26 mouse cellular contexts compared by ENCODE assay signal in genomic region chr13:102639651-102640050, GRCm38 (mm10). TPM values are rescaled to one million over a fixed set of nuclear protein-coding genes. Genes with fewer than 3 reads are reported as not detected.
DNase-seq lines count a peak whose midpoint lies in the region; ATAC-seq lines count a peak whose summit lies in the region.
"Had no signal": no experiment of that assay in that cellular context is flagged by ENCODE, and none has a peak within 500 bp of the region (broad histone marks: within the 10 kb centered on the region; RNA-seq: fewer than 3 reads in every experiment).

No protein-coding gene starts in this region.

- H3K27me3 ChIP-seq in kidney, embryonic 16.5 days (ENCODE audit: insufficient read depth, low read length): no peaks in the 10 kb centered on the region
- no peaks in the 10 kb centered on the region for H3K27me3 ChIP-seq in lung, embryonic 15.5 days
- peaks cover 58% of the 10 kb centered on the region for H3K27me3 ChIP-seq in limb, embryonic 10.5 days (ENCODE audit: low read depth, poor library complexity, severe bottlenecking)
- H3K27me3 ChIP-seq: CH12.LX; heart, embryonic 12.5 days; heart, embryonic 15.5 days; hindbrain, embryonic 13.5 days; Patski had no signal

- no peak overlapping the region for H3K4me3 ChIP-seq in kidney, embryonic 16.5 days (ENCODE audit: low read length)
- H3K4me3 ChIP-seq in lung, embryonic 15.5 days: no peak overlapping the region
- no peak overlapping the region for H3K4me3 ChIP-seq in limb, embryonic 10.5 days
- H3K4me3 ChIP-seq: forebrain, embryonic 10.5 days; heart, embryonic 12.5 days; heart, embryonic 15.5 days; hindbrain, embryonic 10.5 days; hindbrain, embryonic 13.5 days had no signal

- no peak overlapping the region for H3K9ac ChIP-seq in kidney, embryonic 16.5 days (replicated peaks; ENCODE audit: low read length)
- H3K9ac ChIP-seq in lung, embryonic 15.5 days: no peak overlapping the region
- H3K9ac ChIP-seq: heart, embryonic 12.5 days; heart, embryonic 15.5 days; hindbrain, embryonic 13.5 days had no signal

- 75% methylated on average over 9 of the region's 9 CpGs for WGBS in kidney, embryonic 16.5 days
- WGBS in lung, embryonic 15.5 days: 52% methylated on average over 9 of the region's 9 CpGs
- WGBS in limb, embryonic 10.5 days: 90% methylated on average over 9 of the region's 9 CpGs

- 0 out of 2 replicates have a peak, but pooled peaks have one; percentile 27 for ATAC-seq in kidney, embryonic 16.5 days (ENCODE audit: low FRiP score, low TSS enrichment)
- ATAC-seq in lung, embryonic 15.5 days (ENCODE audit: borderline replicate concordance, extremely low read depth, low FRiP score, low TSS enrichment): 0 out of 2 replicates have a peak, but pooled peaks have one; percentile 31
- ATAC-seq: forebrain, embryonic 14.5 days; Patski had no signal

- DNase-seq in heart, adult 11 months: peak; percentile 36
- no peak for DNase-seq in heart, adult 8-10 months (ENCODE audit: low spot score)
- DNase-seq in kidney, postnatal 10 days: no peak
- DNase-seq in lung, postnatal 14 days: no peak
- peak; percentile 25 for DNase-seq in limb, embryonic 10.5 days (ENCODE audit: low spot score)
- DNase-seq: adrenal gland, postnatal 10 days; adrenal gland, postnatal 36 days; B cell, adult 2 months; cerebellum, adult 18-20 months; cerebellum, adult 9-10 months; cerebellum, postnatal 14 days; gastrocnemius, postnatal 10 days; gastrocnemius, postnatal 36 days; heart, postnatal 10 days; heart, postnatal 36 days had no signal

- no peak overlapping the region for H3K27ac ChIP-seq in kidney, embryonic 16.5 days (ENCODE audit: low read length)
- no peak overlapping the region for H3K27ac ChIP-seq in lung, embryonic 15.5 days
- H3K27ac ChIP-seq in limb, embryonic 10.5 days: no peak overlapping the region
- H3K27ac ChIP-seq: forebrain, embryonic 10.5 days; heart, embryonic 15.5 days; hindbrain, embryonic 10.5 days; hindbrain, embryonic 13.5 days had no signal

- no peaks in the 10 kb centered on the region for H3K9me3 ChIP-seq in kidney, embryonic 16.5 days (ENCODE audit: low read length)
- no peaks in the 10 kb centered on the region for H3K9me3 ChIP-seq in lung, embryonic 15.5 days
- no peaks in the 10 kb centered on the region for H3K9me3 ChIP-seq in limb, embryonic 10.5 days (replicated peaks)
- H3K9me3 ChIP-seq: G1E; heart, embryonic 15.5 days; hindbrain, embryonic 10.5 days; hindbrain, embryonic 13.5 days had no signal

- no peak overlapping the region for H3K4me2 ChIP-seq in kidney, embryonic 16.5 days (replicated peaks; ENCODE audit: low read depth, low read length)
- H3K4me2 ChIP-seq in lung, embryonic 15.5 days: no peak overlapping the region
- H3K4me2 ChIP-seq: heart, embryonic 12.5 days; heart, embryonic 15.5 days; hindbrain, embryonic 13.5 days had no signal

- peaks cover 8% of the 10 kb centered on the region for H3K4me1 ChIP-seq in kidney, embryonic 16.5 days (ENCODE audit: insufficient read depth, low read length)
- H3K4me1 ChIP-seq in lung, embryonic 15.5 days: peaks cover 17% of the 10 kb centered on the region
- peaks cover 8% of the 10 kb centered on the region for H3K4me1 ChIP-seq in limb, embryonic 10.5 days

- H3K36me3 ChIP-seq in kidney, embryonic 16.5 days (ENCODE audit: insufficient read depth, low read length): no peaks in the 10 kb centered on the region
- no peaks in the 10 kb centered on the region for H3K36me3 ChIP-seq in lung, embryonic 15.5 days
- H3K36me3 ChIP-seq in limb, embryonic 10.5 days: no peaks in the 10 kb centered on the region
- H3K36me3 ChIP-seq: forebrain, embryonic 10.5 days; G1E; heart, embryonic 12.5 days; heart, embryonic 15.5 days; hindbrain, embryonic 10.5 days; hindbrain, embryonic 13.5 days had no signal

RNA-seq across cellular contexts. Expression of gene Cd180, which starts 53.7 kb away (rescaled TPM):
- total RNA-seq in heart, adult 8-10 months (2022): 1 to 10 TPM in 2 of 4 experiments, under 1 TPM in 2; 0.57 to 2.5 (median 0.85) TPM
- 0.24 and 0.29 TPM in 2 replicates for polyA plus RNA-seq in kidney, embryonic 16.5 days (2015; fragmentation: Nextera tagmentation; extraction: Ambion mirVana)
- polyA plus RNA-seq in lung, embryonic 15.5 days (2015; fragmentation: Nextera tagmentation; extraction: Ambion mirVana): 0.45 and 0.61 TPM in 2 replicates
- polyA plus RNA-seq in limb, embryonic 10.5 days (2016; fragmentation: Nextera tagmentation; extraction: Ambion mirVana): 0.15 TPM in 1 of 2 replicates, not detected in the other
- polyA plus RNA-seq: G1E, Patski had no signal

Comparison
In these comparisons a context has a peak if more than half of its experiments do, and no peak if none do; other contexts are left out.
1. DNase-seq: peak in heart, adult 11 months (single experiment) and limb, embryonic 10.5 days (single experiment); none in heart, adult 8-10 months (single experiment), kidney, postnatal 10 days (single experiment) and lung, postnatal 14 days (single experiment).